Mouse (Mus musculus): ENCODE results near the gene Zar1l. TPM values are rescaled to one million over a fixed set of nuclear protein-coding genes. Genes with fewer than 3 reads are reported as not detected.

The Zar1l gene
- polyA plus RNA-seq, 1 experiment from 2014 or later, result not detected

DNA sequence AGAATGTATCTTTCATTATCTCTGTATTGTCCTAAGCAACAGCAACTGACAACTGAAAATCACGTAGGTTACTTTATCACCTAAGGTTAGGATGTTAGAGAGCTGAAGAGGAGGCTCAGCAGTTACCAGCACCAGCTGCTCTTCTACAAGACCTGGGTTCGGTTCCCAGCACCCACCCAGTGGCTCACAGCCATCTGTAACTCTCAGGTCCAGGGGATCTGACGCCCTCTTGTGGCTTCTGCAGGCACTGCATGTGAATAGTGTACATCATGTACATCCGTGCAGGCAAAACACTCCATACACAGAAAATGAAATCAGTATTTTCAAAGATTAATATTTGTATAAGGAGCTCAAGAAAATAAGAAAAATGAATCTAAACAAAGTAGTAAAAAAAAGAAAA lies 58.2 kb downstream of the Zar1l start:
- Histone ChIP-seq H3K4me1 (ENCODE audit: insufficient read depth, low read length) (peaks cover 9% of the 10 kb centered on the region; the same call in 1 of the 2 replicates), H3K27ac (ENCODE audit: low read length) (no peak overlapping the region), H3K9me3 (ENCODE audit: low read length) (no peaks in the 10 kb centered on the region; the same call in 1 of the 2 replicates), H3K36me3 (ENCODE audit: insufficient read depth, low read length) (peaks cover 3% of the 10 kb centered on the region), H3K9ac (replicated peaks; ENCODE audit: low read length) (no peak overlapping the region), H3K4me2 (replicated peaks; ENCODE audit: low read depth, low read length) (no peak overlapping the region), H3K4me3 (ENCODE audit: low read length) (no peak overlapping the region), H3K27me3 (ENCODE audit: insufficient read depth, low read length) (no peaks in the 10 kb centered on the region)
- no peak for ATAC-seq (ENCODE audit: low FRiP score, low TSS enrichment)
- 80% methylated on average over 4 of the region's 4 CpGs for WGBS

DNA sequence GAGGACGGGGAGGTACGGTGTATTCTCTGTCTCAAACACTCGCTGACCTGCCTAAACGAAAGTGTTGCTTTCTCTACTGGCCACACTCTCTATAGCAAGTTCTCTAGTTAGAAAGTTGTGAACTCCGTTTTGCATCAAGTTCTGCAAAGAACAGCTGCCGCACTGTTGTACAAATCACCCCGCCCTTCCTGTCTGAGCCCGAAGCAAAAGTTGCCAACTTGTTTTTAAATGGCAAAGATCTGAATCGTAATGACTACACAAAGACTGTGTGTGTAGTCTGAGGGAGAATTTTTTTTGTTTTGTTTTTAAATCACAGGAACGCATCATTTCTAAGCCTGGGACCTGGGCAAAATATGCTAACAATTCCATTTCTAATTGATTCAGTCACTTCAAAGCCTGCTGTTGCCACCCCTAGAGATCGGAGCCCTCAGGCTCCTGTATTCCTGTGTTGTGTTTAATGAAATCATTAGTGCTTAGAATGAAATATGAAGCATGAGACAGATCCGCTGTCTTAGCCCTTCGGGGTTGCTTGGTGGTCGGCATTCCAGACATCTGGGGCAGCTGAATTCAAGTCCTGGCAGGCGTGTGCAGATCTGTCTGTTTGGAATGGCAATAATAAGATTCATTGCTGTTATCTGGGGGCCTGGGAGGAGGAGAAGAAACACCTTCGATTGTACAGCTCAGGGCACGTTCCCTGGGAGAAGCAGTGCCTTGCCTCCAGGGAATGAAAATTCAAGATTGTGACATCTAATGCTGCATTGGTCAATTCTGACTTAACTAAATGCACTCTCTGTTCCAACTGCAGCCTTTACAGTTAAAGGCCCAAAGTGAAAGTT lies 59.8 kb downstream of the Zar1l start:
- peaks cover 9% of the 10 kb centered on the region; the same call in 1 of the 2 replicates for H3K4me1 ChIP-seq (ENCODE audit: insufficient read depth, low read length)
- 0 out of 2 replicates have a peak, but pooled peaks have one; percentile 12 for ATAC-seq (ENCODE audit: low FRiP score, low TSS enrichment)
- H3K27ac ChIP-seq (ENCODE audit: low read length), result peak overlapping the region; percentile 62
- peak overlapping the region; percentile 28; the same call in 1 of the 2 replicates for H3K4me2 ChIP-seq (replicated peaks; ENCODE audit: low read depth, low read length)
- no peak overlapping the region for H3K9ac ChIP-seq (replicated peaks; ENCODE audit: low read length)
- WGBS, result 46% methylated on average over 17 of the region's 17 CpGs
- H3K27me3 ChIP-seq (ENCODE audit: insufficient read depth, low read length), result no peaks in the 10 kb centered on the region
- no peak overlapping the region for H3K4me3 ChIP-seq (ENCODE audit: low read length)
- peaks cover 14% of the 10 kb centered on the region for H3K36me3 ChIP-seq (ENCODE audit: insufficient read depth, low read length)
- peaks cover 10% of the 10 kb centered on the region for H3K9me3 ChIP-seq (ENCODE audit: low read length)

DNA sequence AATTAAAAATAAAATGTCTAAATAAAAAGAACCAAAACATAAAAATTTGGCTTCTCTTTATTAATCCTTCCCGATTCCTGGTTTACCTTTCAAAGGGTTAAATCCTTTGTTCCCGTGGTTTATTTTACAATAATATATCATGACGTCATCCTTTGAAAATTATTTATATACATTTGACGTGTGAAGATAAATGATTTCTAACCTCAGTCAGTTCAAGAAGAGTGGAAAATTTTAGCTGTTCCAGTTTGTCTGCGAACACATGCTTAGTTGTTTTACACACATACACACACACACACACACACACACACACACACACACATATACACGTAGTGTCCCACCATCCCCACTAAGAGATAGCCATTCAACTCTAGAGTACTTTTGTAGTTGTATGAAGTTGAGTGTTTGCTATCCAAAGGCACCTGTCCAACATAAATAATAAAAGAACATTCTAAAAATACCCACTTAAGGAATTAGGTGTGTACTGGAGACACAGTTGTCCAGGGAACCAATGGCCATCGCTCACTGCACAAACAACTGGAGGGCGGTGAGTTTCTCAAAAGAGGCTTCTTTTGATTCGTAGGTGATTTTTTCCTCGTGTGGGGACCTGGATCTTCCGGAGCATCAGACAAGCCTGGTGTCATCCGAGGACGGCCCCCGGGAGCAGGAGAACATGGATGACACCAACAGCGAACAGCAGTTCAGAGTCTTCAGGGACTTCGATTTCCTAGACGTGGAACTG lies 60.6 kb downstream of the Zar1l start:
- peaks cover 10% of the 10 kb centered on the region for H3K9me3 ChIP-seq (ENCODE audit: low read length)
- peaks cover 9% of the 10 kb centered on the region; the same call in 1 of the 2 replicates for H3K4me1 ChIP-seq (ENCODE audit: insufficient read depth, low read length)
- H3K27ac ChIP-seq (ENCODE audit: low read length), result peak overlapping the region; percentile 62
- WGBS, result 70% methylated on average over 17 of the region's 17 CpGs
- no peak overlapping the region for H3K4me3 ChIP-seq (ENCODE audit: low read length)
- no peaks in the 10 kb centered on the region for H3K27me3 ChIP-seq (ENCODE audit: insufficient read depth, low read length)
- no peak overlapping the region for H3K9ac ChIP-seq (replicated peaks; ENCODE audit: low read length)
- H3K36me3 ChIP-seq (ENCODE audit: insufficient read depth, low read length), result peaks cover 19% of the 10 kb centered on the region
- no peak overlapping the region for H3K4me2 ChIP-seq (replicated peaks; ENCODE audit: low read depth, low read length)
- no peak for ATAC-seq (ENCODE audit: low FRiP score, low TSS enrichment)

Other genes with a start within 250 kb of the Zar1l start
- 22.3 and 24.6 TPM in 2 replicates for gene Brca2, start 4.5 kb upstream of the Zar1l start, polyA plus RNA-seq (2015; fragmentation: Nextera tagmentation; extraction: Ambion mirVana)
- 5.8 and 6.4 TPM in 2 replicates for gene N4bp2l1, start 79.0 kb upstream of the Zar1l start, polyA plus RNA-seq (2015; fragmentation: Nextera tagmentation; extraction: Ambion mirVana)
- 34.0 and 43.6 TPM in 2 replicates for gene N4bp2l2, start 148.0 kb upstream of the Zar1l start, polyA plus RNA-seq (2015; fragmentation: Nextera tagmentation; extraction: Ambion mirVana)
- 28.2 and 33.4 TPM in 2 replicates for gene Pds5b, start 155.6 kb upstream of the Zar1l start, polyA plus RNA-seq (2015; fragmentation: Nextera tagmentation; extraction: Ambion mirVana)